Mouse (Mus musculus): ENCODE data around the gene Lcn8.

- no peak for TF ChIP-seq CTCF (conservative IDR thresholded peaks at IDR 0.05; ENCODE audit: low read length)
- no peak for TF ChIP-seq NANOG (IDR thresholded peaks at IDR 0.05; ENCODE audit: borderline replicate concordance, low read length)
- no peak for TF ChIP-seq POU5F1 (IDR thresholded peaks at IDR 0.05; ENCODE audit: borderline replicate concordance, low read length)
These were observed 4.7 kb downstream of the Lcn8 start, which contains the start of gene Lcn5 for GRCm38 (mm10) chr2:25657652-25658051.
